Mouse (Mus musculus) embryonic facial prominence, embryonic 13.5 days (tissue): ENCODE data around the gene Pdzd3. TPM values are rescaled to one million over a fixed set of nuclear protein-coding genes. Genes with fewer than 3 reads are reported as not detected.

Experiments
- ATAC-seq: fragments of 200-750 bp; cut with Nextera tagmentation; 2 replicates; pipeline ENCODE4 v1.8.0; 2017; ENCODE audit warnings: low read depth; ENCODE audit not compliant: insufficient number of reproducible peaks, insufficient read depth, low FRiP score, low TSS enrichment
- H3K27ac ChIP-seq: fragments of 300-500 bp; sonication (generic); 2 replicates; pipeline ENCODE4 v1.5.1; 2015; ENCODE audit warnings: moderate library complexity, mild to moderate bottlenecking, inconsistent platforms
- H3K27me3 ChIP-seq: fragments of 300-500 bp; sonication (generic); 2 replicates; pipeline ENCODE4 v1.6.1; 2015; ENCODE audit warnings: mild to moderate bottlenecking, inconsistent platforms
- H3K36me3 ChIP-seq: fragments of 300-500 bp; sonication (generic); 2 replicates; pipeline ENCODE4 v1.6.1; 2015; ENCODE audit warnings: mild to moderate bottlenecking, inconsistent platforms
- H3K4me1 ChIP-seq: fragments of 300-500 bp; sonication (generic); 2 replicates; pipeline ENCODE4 v1.6.1; 2015; ENCODE audit warnings: inconsistent platforms
- H3K4me2 ChIP-seq: fragments of 300-500 bp; sonication (generic); 2 replicates; pipeline ENCODE4 v1.6.1; 2015; ENCODE audit warnings: moderate library complexity, mild to moderate bottlenecking, inconsistent platforms
- H3K4me3 ChIP-seq: fragments of 300-500 bp; sonication (generic); 2 replicates; pipeline ENCODE4 v1.5.1; 2015; ENCODE audit warnings: mild to moderate bottlenecking, inconsistent platforms
- H3K9ac ChIP-seq: fragments of 300-500 bp; sonication (generic); 2 replicates; pipeline ENCODE4 v1.6.1; 2015; ENCODE audit warnings: mild to moderate bottlenecking, inconsistent platforms
- H3K9me3 ChIP-seq: fragments of 300-500 bp; sonication (generic); 2 replicates; pipeline ENCODE4 v1.6.1; 2016; ENCODE audit warnings: inconsistent platforms
- WGBS: fragments of 180-500 bp; shearing (Covaris S2); methylation state at CpG from one replicate; pipeline ENCODE4 v1.1.7; 2015; ENCODE audit warnings: mixed read lengths; 5-methylcytosine and 5-hydroxymethylcytosine counted together
- polyA plus RNA-seq: library from polyadenylated mRNA; unstranded; fragments of >200 nt; fragmentation: Nextera tagmentation; extraction: Ambion mirVana; gene quantifications from 2 replicates; pipeline ENCODE4 v1.2.1, GENCODE M21; 2015

Pdzd3 gene
- polyA plus RNA-seq, 1 experiment from 2014 or later: 0.37 TPM

GRCm38 (mm10) chr9:44233802-44234478 is 17.3 kb downstream of the Pdzd3 start, which contains the start of gene Cbl:
Cbl (minus strand) TSS chr9:44234049.
- Histone ChIP-seq H3K4me3 (peak within 1 kb of the TSS; percentile 85), H3K36me3 (no peaks in the 10 kb centered on the region), H3K9ac (peak within 1 kb of the TSS; percentile 93), H3K9me3 (no peaks in the 10 kb centered on the region), H3K27ac (peak within 1 kb of the TSS; percentile 97), H3K27me3 (no peaks in the 10 kb centered on the region), H3K4me2 (peak within 1 kb of the TSS; percentile 75), H3K4me1 (peaks cover 27% of the 10 kb centered on the region)
- peak; percentile 94 for ATAC-seq
- under 1% methylated on average over 73 of the region's 76 CpGs for WGBS

GRCm38 (mm10) chr9:44233021-44233801 is 18.1 kb downstream of the Pdzd3 start:
- no peaks in the 10 kb centered on the region for H3K27me3 ChIP-seq
- WGBS: under 1% methylated on average over 40 of the region's 40 CpGs
- peak; percentile 69 for ATAC-seq
- H3K4me1 ChIP-seq: peaks cover 27% of the 10 kb centered on the region
- H3K9ac ChIP-seq: peak overlapping the region; percentile 93
- H3K36me3 ChIP-seq: 0 out of 2 replicates have a peak, but pooled peaks cover 1% of the 10 kb centered on the region
- peak overlapping the region; percentile 85 for H3K4me3 ChIP-seq
- no peaks in the 10 kb centered on the region for H3K9me3 ChIP-seq
- peak overlapping the region; percentile 75 for H3K4me2 ChIP-seq
- H3K27ac ChIP-seq: peak overlapping the region; percentile 97

GRCm38 (mm10) chr9:44231609-44232008 is 19.7 kb downstream of the Pdzd3 start:
- H3K27me3 ChIP-seq: no peaks in the 10 kb centered on the region
- H3K4me1 ChIP-seq: peaks cover 26% of the 10 kb centered on the region
- 0 out of 2 replicates have a peak, but pooled peaks cover 8% of the 10 kb centered on the region for H3K36me3 ChIP-seq
- no peak overlapping the region for H3K27ac ChIP-seq
- no peak for ATAC-seq
- no peaks in the 10 kb centered on the region for H3K9me3 ChIP-seq
- 0 out of 2 replicates have a peak overlapping the region, but pooled peaks have one; percentile 85 for H3K4me3 ChIP-seq
- H3K9ac ChIP-seq: 0 out of 2 replicates have a peak overlapping the region, but pooled peaks have one; percentile 27
- H3K4me2 ChIP-seq: peak overlapping the region; percentile 75

GRCm38 (mm10) chr9:44225993-44226392 is 25.3 kb downstream of the Pdzd3 start:
- WGBS: 72% methylated on average over 6 of the region's 6 CpGs
- no peak for ATAC-seq
- no peak overlapping the region for H3K27ac ChIP-seq
- H3K36me3 ChIP-seq: 0 out of 2 replicates have a peak, but pooled peaks cover 8% of the 10 kb centered on the region
- no peaks in the 10 kb centered on the region for H3K27me3 ChIP-seq
- no peaks in the 10 kb centered on the region for H3K9me3 ChIP-seq
- no peak overlapping the region for H3K4me3 ChIP-seq
- H3K4me1 ChIP-seq: peaks cover 4% of the 10 kb centered on the region
- H3K9ac ChIP-seq: no peak overlapping the region
- no peak overlapping the region for H3K4me2 ChIP-seq

- ATAC-seq: no peak
- H3K9me3 ChIP-seq: no peaks in the 10 kb centered on the region; the same call in 1 of the 2 replicates
- H3K36me3 ChIP-seq: peaks cover 24% of the 10 kb centered on the region
- H3K4me3 ChIP-seq: no peak overlapping the region
- H3K4me2 ChIP-seq: no peak overlapping the region
- H3K27ac ChIP-seq: no peak overlapping the region
- no peak overlapping the region for H3K9ac ChIP-seq
- no peaks in the 10 kb centered on the region for H3K4me1 ChIP-seq
- no peaks in the 10 kb centered on the region for H3K27me3 ChIP-seq
- WGBS: 97% methylated on average over 14 of the region's 14 CpGs
Observed at GRCm38 (mm10) chr9:44213538-44213937, 37.7 kb downstream of the Pdzd3 start.

GRCm38 (mm10) chr9:44212406-44212805 is 38.9 kb downstream of the Pdzd3 start:
- Histone ChIP-seq H3K27me3 (no peaks in the 10 kb centered on the region), H3K4me2 (no peak overlapping the region), H3K36me3 (peaks cover 24% of the 10 kb centered on the region), H3K27ac (no peak overlapping the region), H3K9me3 (no peaks in the 10 kb centered on the region; the same call in 1 of the 2 replicates), H3K9ac (no peak overlapping the region), H3K4me1 (0 out of 2 replicates have a peak, but pooled peaks cover 4% of the 10 kb centered on the region), H3K4me3 (no peak overlapping the region)
- no peak for ATAC-seq
- WGBS: 92% methylated on average over 4 of the region's 4 CpGs

- H3K36me3 ChIP-seq: peaks cover 29% of the 10 kb centered on the region
- no peak overlapping the region for H3K4me2 ChIP-seq
- no peaks in the 10 kb centered on the region; the same call in 1 of the 2 replicates for H3K9me3 ChIP-seq
- H3K27ac ChIP-seq: no peak overlapping the region
- ATAC-seq: no peak
- no peaks in the 10 kb centered on the region for H3K27me3 ChIP-seq
- H3K9ac ChIP-seq: no peak overlapping the region
- WGBS: 95% methylated on average over 4 of the region's 4 CpGs
- no peak overlapping the region for H3K4me3 ChIP-seq
- H3K4me1 ChIP-seq: 0 out of 2 replicates have a peak, but pooled peaks cover 4% of the 10 kb centered on the region
Observed at GRCm38 (mm10) chr9:44209416-44209815, 41.9 kb downstream of the Pdzd3 start.

- Histone ChIP-seq H3K9me3 (no peaks in the 10 kb centered on the region; the same call in 1 of the 2 replicates), H3K27me3 (no peaks in the 10 kb centered on the region), H3K4me2 (no peak overlapping the region), H3K9ac (no peak overlapping the region), H3K27ac (no peak overlapping the region), H3K36me3 (peaks cover 22% of the 10 kb centered on the region), H3K4me3 (no peak overlapping the region), H3K4me1 (0 out of 2 replicates have a peak, but pooled peaks cover 4% of the 10 kb centered on the region)
- 81% methylated on average over 2 of the region's 2 CpGs for WGBS
- ATAC-seq: no peak
Observed at GRCm38 (mm10) chr9:44207840-44208239, 43.4 kb downstream of the Pdzd3 start.

- no peak overlapping the region for H3K9ac ChIP-seq
- ATAC-seq: no peak
- H3K27me3 ChIP-seq: no peaks in the 10 kb centered on the region
- WGBS: 76% methylated on average over 3 of the region's 3 CpGs
- H3K27ac ChIP-seq: no peak overlapping the region
- peaks cover 33% of the 10 kb centered on the region for H3K36me3 ChIP-seq
- no peaks in the 10 kb centered on the region for H3K4me1 ChIP-seq
- no peaks in the 10 kb centered on the region for H3K9me3 ChIP-seq
- no peak overlapping the region for H3K4me3 ChIP-seq
- H3K4me2 ChIP-seq: no peak overlapping the region
Observed at GRCm38 (mm10) chr9:44200458-44200857, 50.8 kb downstream of the Pdzd3 start.

- H3K4me3 ChIP-seq: no peak overlapping the region
- no peaks in the 10 kb centered on the region for H3K9me3 ChIP-seq
- no peak overlapping the region for H3K4me2 ChIP-seq
- H3K9ac ChIP-seq: no peak overlapping the region
- H3K36me3 ChIP-seq: peaks cover 35% of the 10 kb centered on the region
- no peaks in the 10 kb centered on the region for H3K27me3 ChIP-seq
- H3K27ac ChIP-seq: no peak overlapping the region; the same call in 1 of the 2 replicates
- H3K4me1 ChIP-seq: no peaks in the 10 kb centered on the region
- ATAC-seq: no peak
Observed at GRCm38 (mm10) chr9:44199580-44199979, 51.7 kb downstream of the Pdzd3 start.

GRCm38 (mm10) chr9:44199166-44199565 is 52.1 kb downstream of the Pdzd3 start:
- no peak for ATAC-seq
- H3K9ac ChIP-seq: no peak overlapping the region
- WGBS: 83% methylated on average over 3 of the region's 3 CpGs
- peak overlapping the region; percentile 60 for H3K27ac ChIP-seq
- no peaks in the 10 kb centered on the region for H3K9me3 ChIP-seq
- peaks cover 39% of the 10 kb centered on the region for H3K36me3 ChIP-seq
- no peak overlapping the region for H3K4me2 ChIP-seq
- H3K4me3 ChIP-seq: no peak overlapping the region
- no peaks in the 10 kb centered on the region for H3K4me1 ChIP-seq
- H3K27me3 ChIP-seq: no peaks in the 10 kb centered on the region
